Mouse (Mus musculus) naive thymus-derived CD4-positive, alpha-beta T cell, adult 5 months (primary cell): Measurements from ENCODE around the gene Slc16a14. TPM values are rescaled to one million over a fixed set of nuclear protein-coding genes. Genes with fewer than 3 reads are reported as not detected.

ENCODE experiments used
- polyA plus RNA-seq: library from polyadenylated mRNA; unstranded; fragments of 100-300 nt; shearing (Covaris generic); gene quantifications from one replicate; pipeline ENCODE4 v1.2.1, GENCODE M21; 2017

Gene Slc16a14
- polyA plus RNA-seq = not detected

DNA sequence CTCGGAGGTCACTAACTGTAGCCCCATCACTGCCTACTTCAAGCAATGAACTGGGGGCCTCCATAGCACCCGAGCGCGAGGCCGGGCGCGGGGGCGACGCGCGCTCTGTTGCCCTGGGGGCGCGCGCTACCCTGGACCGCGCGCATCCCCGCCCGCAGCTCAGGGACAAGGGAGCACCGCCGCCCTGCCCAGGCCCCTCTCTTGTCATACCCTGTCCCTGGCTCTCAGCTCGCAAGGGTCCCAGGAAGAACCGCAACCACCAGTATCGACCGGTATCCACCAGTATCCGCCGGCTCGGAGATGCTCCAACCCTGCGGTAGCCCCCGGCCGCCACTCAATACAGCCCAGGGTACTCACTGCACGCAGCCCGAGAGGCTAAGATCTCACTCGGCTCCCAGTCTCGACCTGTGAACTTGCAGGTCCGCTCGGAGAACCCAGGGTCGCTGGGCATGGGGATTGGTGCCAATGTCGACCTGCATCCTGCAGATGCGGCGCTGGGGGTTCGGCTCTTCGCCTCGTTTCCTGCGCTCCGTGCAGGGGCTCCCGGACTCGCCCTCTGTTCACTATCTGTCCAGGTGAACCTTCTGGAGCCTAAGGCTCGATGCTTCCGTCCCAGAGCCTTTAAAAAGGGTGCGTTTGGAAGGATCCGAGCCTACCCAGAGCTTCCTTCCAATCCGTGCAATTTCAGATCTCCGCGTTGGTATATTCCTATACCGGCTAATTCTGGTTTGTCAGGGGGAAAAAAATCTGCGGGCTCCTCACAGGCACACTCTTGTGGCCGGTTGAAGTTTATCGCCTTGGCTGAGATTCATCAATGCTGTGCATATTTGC is at the start of gene Slc16a14:
Gene Slc16a14, minus strand, starts transcription at position 632 of the 831 bp plus-strand sequence.

Other genes starting within 250 kb of the Slc16a14 start
- not detected for gene Dner, start 238.9 kb downstream of the Slc16a14 start, polyA plus RNA-seq
- 0.71 TPM for gene Fbxo36, start 95.3 kb downstream of the Slc16a14 start, polyA plus RNA-seq
- 161 TPM for gene Trip12, start 94.6 kb downstream of the Slc16a14 start, polyA plus RNA-seq
- not detected for gene Gm10553, start 165.0 kb upstream of the Slc16a14 start, polyA plus RNA-seq
- not detected for gene A530032D15Rik, start 174.7 kb upstream of the Slc16a14 start, polyA plus RNA-seq